Mouse (Mus musculus): Measurements from ENCODE around the gene Grik4. TPM values are rescaled to one million over a fixed set of nuclear protein-coding genes. Genes with fewer than 3 reads are reported as not detected.
A peak's percentile ranks its signal among the peaks of the same experiment; 100 is the strongest.

The Grik4 gene
- polyA plus RNA-seq, 1 experiment from 2014 or later, result 5.8 TPM

DNA sequence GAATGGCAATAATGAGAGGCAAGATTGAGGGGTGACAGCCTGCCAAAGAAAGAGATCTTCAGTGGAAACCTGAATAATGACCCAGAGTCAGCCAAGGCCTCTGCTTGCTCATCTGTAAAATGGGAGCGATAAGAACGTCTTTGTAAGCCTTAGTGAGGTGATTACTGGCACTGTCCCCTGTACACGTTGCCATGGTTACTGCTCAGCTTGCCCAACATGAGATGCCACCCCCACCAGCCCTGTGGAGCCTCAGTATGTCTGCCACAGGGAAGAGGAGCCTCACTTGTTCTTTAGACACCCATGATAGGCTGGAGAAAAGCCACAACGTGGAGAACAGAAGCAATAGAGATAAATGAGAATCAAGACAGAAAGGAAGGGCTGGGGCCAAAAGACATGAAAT, 56.4 kb downstream of the Grik4 start:
- H3K36me3 ChIP-seq (replicated peaks; ENCODE audit: control insufficient read depth, insufficient read depth), result no peaks in the 10 kb centered on the region
- no peak overlapping the region for H3K27ac ChIP-seq
- no peak for DNase-seq (ENCODE audit: low spot score)
- H3K9me3 ChIP-seq (ENCODE audit: control insufficient read depth, low read length), result no peaks in the 10 kb centered on the region
- 64% methylated on average over 4 of the region's 4 CpGs for whole genome bisulfite sequencing
- no peak for ATAC-seq (ENCODE audit: low FRiP score)
- no peak overlapping the region for H3K9ac ChIP-seq
- no peak overlapping the region for H3K4me2 ChIP-seq (replicated peaks)
- no peak overlapping the region for H3K4me3 ChIP-seq (replicated peaks; ENCODE audit: low read length)
- H3K27me3 ChIP-seq (ENCODE audit: control insufficient read depth, insufficient read depth, low read length), result no peaks in the 10 kb centered on the region
- 0 out of 2 replicates have a peak, but pooled peaks cover 13% of the 10 kb centered on the region for H3K4me1 ChIP-seq (replicated peaks; ENCODE audit: control insufficient read depth, insufficient read depth, low read length)

DNA sequence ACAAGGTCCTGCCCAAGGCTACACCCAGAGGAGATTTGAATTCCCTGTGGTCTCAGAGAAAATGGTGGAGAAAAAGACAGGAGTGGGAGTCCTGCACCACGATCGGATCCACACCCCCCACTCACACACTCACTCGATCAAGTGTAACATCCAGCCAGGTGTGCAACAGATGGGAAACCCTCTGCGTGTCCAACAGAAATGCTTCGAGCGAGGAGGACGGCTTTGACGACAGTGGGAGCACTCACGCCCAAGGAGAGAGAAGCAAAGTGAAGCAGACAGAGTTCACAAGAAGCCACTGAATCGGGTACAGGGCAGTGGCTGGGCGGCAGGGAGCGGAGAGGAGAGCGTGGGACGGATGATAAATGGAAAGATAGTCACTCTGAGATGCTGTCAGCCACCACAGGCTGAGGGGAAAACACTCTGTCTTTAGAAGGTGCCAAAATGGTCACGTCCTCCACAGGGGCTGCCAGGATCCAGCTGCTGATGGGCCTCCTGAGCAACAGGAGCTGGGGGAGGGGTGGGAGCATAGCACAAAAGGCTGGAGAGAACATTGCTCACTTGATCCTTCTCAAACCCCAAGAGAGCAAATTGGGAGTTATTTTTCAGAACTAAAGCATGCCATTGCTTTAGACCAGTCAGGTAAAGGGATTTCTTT, 58.1 kb downstream of the Grik4 start:
- Histone ChIP-seq H3K4me3 (replicated peaks; ENCODE audit: low read length) (no peak overlapping the region), H3K36me3 (replicated peaks; ENCODE audit: control insufficient read depth, insufficient read depth) (no peaks in the 10 kb centered on the region), H3K4me2 (replicated peaks) (no peak overlapping the region), H3K27ac (no peak overlapping the region), H3K9me3 (ENCODE audit: control insufficient read depth, low read length) (no peaks in the 10 kb centered on the region), H3K27me3 (ENCODE audit: control insufficient read depth, insufficient read depth, low read length) (no peaks in the 10 kb centered on the region), H3K9ac (no peak overlapping the region), H3K4me1 (replicated peaks; ENCODE audit: control insufficient read depth, insufficient read depth, low read length) (0 out of 2 replicates have a peak, but pooled peaks cover 13% of the 10 kb centered on the region)
- WGBS, result 52% methylated on average over 15 of the region's 15 CpGs
- ATAC-seq (ENCODE audit: low FRiP score) (no peak), DNase-seq (ENCODE audit: low spot score) (no peak)

DNA sequence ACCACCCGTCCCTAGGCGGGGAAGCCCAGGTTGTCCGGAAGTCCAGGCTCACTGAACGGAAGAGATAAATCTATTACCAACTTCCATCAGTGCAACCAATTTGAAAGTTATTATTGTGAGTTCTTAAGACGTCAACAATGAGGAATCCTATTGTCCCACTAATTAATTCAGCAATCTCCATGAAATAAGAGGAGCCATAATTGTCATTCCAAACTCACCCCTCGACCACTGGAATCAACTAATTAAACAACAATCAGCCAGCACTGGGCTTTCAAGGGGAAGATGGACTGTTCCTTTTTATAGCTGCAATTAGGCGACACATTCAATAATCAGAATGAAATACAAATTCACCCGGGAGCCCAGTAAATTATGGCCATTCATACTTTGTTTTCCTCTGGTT, 58.7 kb downstream of the Grik4 start:
- Histone ChIP-seq H3K4me2 (replicated peaks) (no peak overlapping the region), H3K4me3 (replicated peaks; ENCODE audit: low read length) (no peak overlapping the region), H3K4me1 (replicated peaks; ENCODE audit: control insufficient read depth, insufficient read depth, low read length) (0 out of 2 replicates have a peak, but pooled peaks cover 13% of the 10 kb centered on the region), H3K9me3 (ENCODE audit: control insufficient read depth, low read length) (no peaks in the 10 kb centered on the region), H3K27me3 (ENCODE audit: control insufficient read depth, insufficient read depth, low read length) (no peaks in the 10 kb centered on the region), H3K27ac (no peak overlapping the region), H3K9ac (no peak overlapping the region), H3K36me3 (replicated peaks; ENCODE audit: control insufficient read depth, insufficient read depth) (no peaks in the 10 kb centered on the region)
- DNase-seq (ENCODE audit: low spot score) (no peak), ATAC-seq (ENCODE audit: low FRiP score) (no peak)
- WGBS, result 45% methylated on average over 8 of the region's 8 CpGs

DNA sequence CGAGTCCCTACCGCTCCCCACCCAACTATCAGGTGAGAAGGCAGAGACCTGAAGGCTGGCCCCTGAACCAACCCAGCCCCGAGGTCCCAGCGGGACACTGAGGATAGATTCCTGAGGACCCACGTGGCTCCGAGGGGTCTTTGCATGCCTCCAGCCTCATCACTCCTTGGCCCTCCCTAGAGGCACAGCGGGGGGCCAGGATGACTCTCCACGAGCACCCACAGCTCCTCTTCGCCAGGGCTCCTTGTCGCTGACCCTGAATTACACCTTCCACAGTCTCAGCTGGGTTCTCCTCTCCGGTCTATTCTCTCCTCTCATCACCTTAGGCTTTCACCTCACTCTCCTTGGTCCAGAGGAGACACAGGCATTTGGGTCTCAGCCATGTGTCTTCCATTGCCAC, 59.2 kb downstream of the Grik4 start:
- H3K4me1 ChIP-seq (replicated peaks; ENCODE audit: control insufficient read depth, insufficient read depth, low read length), result 0 out of 2 replicates have a peak, but pooled peaks cover 13% of the 10 kb centered on the region
- H3K4me2 ChIP-seq (replicated peaks), result no peak overlapping the region
- DNase-seq (ENCODE audit: low spot score), result no peak
- no peaks in the 10 kb centered on the region for H3K9me3 ChIP-seq (ENCODE audit: control insufficient read depth, low read length)
- H3K9ac ChIP-seq, result no peak overlapping the region
- no peaks in the 10 kb centered on the region for H3K27me3 ChIP-seq (ENCODE audit: control insufficient read depth, insufficient read depth, low read length)
- no peak overlapping the region for H3K27ac ChIP-seq
- 70% methylated on average over 11 of the region's 11 CpGs for WGBS
- H3K36me3 ChIP-seq (replicated peaks; ENCODE audit: control insufficient read depth, insufficient read depth), result no peaks in the 10 kb centered on the region
- ATAC-seq (ENCODE audit: low FRiP score), result no peak
- no peak overlapping the region for H3K4me3 ChIP-seq (replicated peaks; ENCODE audit: low read length)

DNA sequence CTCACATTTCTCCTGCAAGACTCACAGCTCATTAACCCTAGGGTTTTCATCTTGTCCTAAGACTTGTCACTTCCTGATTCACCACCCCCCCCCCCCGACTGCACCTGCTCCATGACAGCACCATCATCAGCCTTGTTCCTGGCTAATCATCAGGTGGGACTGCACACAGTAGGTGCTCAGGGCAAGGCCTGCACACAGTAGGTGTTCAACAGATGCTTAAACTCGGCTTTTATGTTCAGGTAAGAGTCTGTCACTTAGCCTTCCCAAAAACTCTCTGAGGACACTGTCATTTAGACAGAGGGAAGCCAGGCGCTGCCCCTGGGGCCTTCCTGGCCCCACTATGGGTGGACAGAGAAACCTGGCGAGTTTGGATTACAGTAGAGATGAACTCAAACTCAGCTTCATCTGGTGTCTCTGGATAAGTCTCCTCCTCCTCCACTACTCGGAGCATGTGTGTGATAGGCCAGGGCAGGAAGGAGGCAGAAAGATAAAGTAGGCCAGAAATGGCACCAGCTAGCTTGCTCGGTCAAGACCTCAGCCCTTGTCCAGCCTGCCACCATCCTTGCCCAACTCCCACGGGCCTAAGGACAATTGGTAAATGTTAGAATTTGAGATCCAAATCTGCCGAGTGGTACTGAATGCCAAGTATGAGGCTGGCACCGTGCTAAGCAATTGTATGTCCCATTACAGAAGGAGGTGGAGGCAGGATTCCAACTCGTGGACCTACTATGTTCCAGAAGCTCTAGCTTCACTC, 61.1 kb downstream of the Grik4 start:
- no peak overlapping the region for H3K9ac ChIP-seq
- no peak overlapping the region for H3K4me2 ChIP-seq (replicated peaks)
- 90% methylated on average over 10 of the region's 10 CpGs for WGBS
- DNase-seq (ENCODE audit: low spot score) (no peak), ATAC-seq (ENCODE audit: low FRiP score) (no peak)
- no peak overlapping the region for H3K4me3 ChIP-seq (replicated peaks; ENCODE audit: low read length)
- H3K9me3 ChIP-seq (ENCODE audit: control insufficient read depth, low read length), result no peaks in the 10 kb centered on the region
- no peaks in the 10 kb centered on the region for H3K36me3 ChIP-seq (replicated peaks; ENCODE audit: control insufficient read depth, insufficient read depth)
- no peaks in the 10 kb centered on the region for H3K27me3 ChIP-seq (ENCODE audit: control insufficient read depth, insufficient read depth, low read length)
- peaks cover 16% of the 10 kb centered on the region; the same call in 1 of the 2 replicates for H3K4me1 ChIP-seq (replicated peaks; ENCODE audit: control insufficient read depth, insufficient read depth, low read length)
- H3K27ac ChIP-seq, result no peak overlapping the region

DNA sequence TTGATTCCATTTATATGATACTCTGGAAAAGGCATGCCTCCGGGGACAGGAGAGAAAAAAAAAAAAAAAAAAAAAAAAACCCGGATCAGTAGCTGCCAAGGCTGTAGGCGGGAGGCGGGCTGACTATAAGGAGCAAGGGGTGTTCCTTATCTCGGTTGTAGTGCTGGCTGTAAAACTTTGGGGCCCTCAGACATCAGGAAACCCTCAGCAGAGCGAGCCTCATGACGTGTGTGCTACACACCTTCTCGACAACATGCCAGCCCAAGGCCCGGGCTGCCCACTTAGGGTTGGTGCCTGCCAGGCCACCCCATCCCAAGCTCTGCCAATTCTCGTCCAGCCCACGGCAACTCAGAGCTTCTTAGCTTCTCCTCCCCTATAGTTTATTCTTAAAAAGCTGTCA, 62.0 kb downstream of the Grik4 start:
- no peaks in the 10 kb centered on the region for H3K27me3 ChIP-seq (ENCODE audit: control insufficient read depth, insufficient read depth, low read length)
- H3K27ac ChIP-seq, result no peak overlapping the region
- H3K9me3 ChIP-seq (ENCODE audit: control insufficient read depth, low read length), result no peaks in the 10 kb centered on the region
- H3K9ac ChIP-seq, result no peak overlapping the region
- ATAC-seq (ENCODE audit: low FRiP score) (no peak), DNase-seq (ENCODE audit: low spot score) (no peak)
- WGBS, result 55% methylated on average over 11 of the region's 11 CpGs
- peaks cover 21% of the 10 kb centered on the region; the same call in 1 of the 2 replicates for H3K4me1 ChIP-seq (replicated peaks; ENCODE audit: control insufficient read depth, insufficient read depth, low read length)
- no peaks in the 10 kb centered on the region for H3K36me3 ChIP-seq (replicated peaks; ENCODE audit: control insufficient read depth, insufficient read depth)
- H3K4me3 ChIP-seq (replicated peaks; ENCODE audit: low read length), result no peak overlapping the region
- no peak overlapping the region for H3K4me2 ChIP-seq (replicated peaks)

DNA sequence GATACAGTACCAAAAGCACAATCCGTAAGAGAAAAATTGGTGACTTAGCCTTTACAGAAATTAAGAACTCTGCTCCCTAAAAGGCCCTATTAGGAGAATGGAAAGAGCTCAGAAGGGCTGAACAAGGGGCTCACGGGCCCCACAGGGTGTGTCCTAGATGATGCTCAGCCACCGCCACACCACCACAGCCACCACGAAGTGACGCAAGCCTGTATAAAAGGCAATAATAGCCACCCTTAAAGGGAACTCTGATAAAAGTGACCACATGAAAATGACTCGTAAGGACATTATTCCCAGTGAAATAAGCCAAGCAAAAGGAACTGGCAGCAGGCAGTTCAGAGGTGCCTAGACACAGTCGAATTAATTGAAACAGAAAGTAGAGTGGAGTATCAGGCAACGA, 63.3 kb downstream of the Grik4 start:
- Histone ChIP-seq H3K27ac (no peak overlapping the region), H3K36me3 (replicated peaks; ENCODE audit: control insufficient read depth, insufficient read depth) (no peaks in the 10 kb centered on the region), H3K9me3 (ENCODE audit: control insufficient read depth, low read length) (no peaks in the 10 kb centered on the region), H3K4me1 (replicated peaks; ENCODE audit: control insufficient read depth, insufficient read depth, low read length) (peaks cover 14% of the 10 kb centered on the region; the same call in 1 of the 2 replicates), H3K9ac (no peak overlapping the region), H3K4me2 (replicated peaks) (no peak overlapping the region), H3K27me3 (ENCODE audit: control insufficient read depth, insufficient read depth, low read length) (no peaks in the 10 kb centered on the region), H3K4me3 (replicated peaks; ENCODE audit: low read length) (no peak overlapping the region)
- WGBS, result 70% methylated on average over 8 of the region's 8 CpGs
- DNase-seq (ENCODE audit: low spot score), result no peak
- ATAC-seq (ENCODE audit: low FRiP score), result no peak

DNA sequence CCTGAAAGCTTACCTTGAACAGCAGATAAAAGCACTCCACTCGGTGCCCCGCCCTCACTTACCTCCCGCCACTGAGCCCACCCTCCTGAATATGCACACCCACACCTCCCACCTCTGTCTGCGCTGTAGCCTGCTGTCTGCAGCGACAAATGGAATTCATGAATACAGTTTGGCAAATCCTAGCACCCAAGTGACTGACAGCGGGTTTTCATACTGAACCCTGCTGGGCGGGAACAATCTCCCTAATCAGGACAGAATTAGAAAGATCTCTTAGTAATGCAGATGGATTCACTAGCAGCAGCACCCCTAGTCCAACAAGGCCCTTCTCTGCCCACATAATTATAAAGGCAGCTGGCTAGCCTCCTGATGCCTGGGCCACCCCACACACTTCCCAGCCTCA, 65.9 kb downstream of the Grik4 start:
- no peak overlapping the region for H3K4me2 ChIP-seq (replicated peaks)
- DNase-seq (ENCODE audit: low spot score), result no peak
- no peak overlapping the region for H3K27ac ChIP-seq
- no peak overlapping the region for H3K9ac ChIP-seq
- no peaks in the 10 kb centered on the region for H3K36me3 ChIP-seq (replicated peaks; ENCODE audit: control insufficient read depth, insufficient read depth)
- H3K4me1 ChIP-seq (replicated peaks; ENCODE audit: control insufficient read depth, insufficient read depth, low read length), result peaks cover 14% of the 10 kb centered on the region; the same call in 1 of the 2 replicates
- ATAC-seq (ENCODE audit: low FRiP score), result 0 out of 2 replicates have a peak, but pooled peaks have one; percentile 24
- WGBS, result 17% methylated on average over 7 of the region's 7 CpGs
- no peaks in the 10 kb centered on the region for H3K27me3 ChIP-seq (ENCODE audit: control insufficient read depth, insufficient read depth, low read length)
- H3K4me3 ChIP-seq (replicated peaks; ENCODE audit: low read length), result no peak overlapping the region
- H3K9me3 ChIP-seq (ENCODE audit: control insufficient read depth, low read length), result no peaks in the 10 kb centered on the region

DNA sequence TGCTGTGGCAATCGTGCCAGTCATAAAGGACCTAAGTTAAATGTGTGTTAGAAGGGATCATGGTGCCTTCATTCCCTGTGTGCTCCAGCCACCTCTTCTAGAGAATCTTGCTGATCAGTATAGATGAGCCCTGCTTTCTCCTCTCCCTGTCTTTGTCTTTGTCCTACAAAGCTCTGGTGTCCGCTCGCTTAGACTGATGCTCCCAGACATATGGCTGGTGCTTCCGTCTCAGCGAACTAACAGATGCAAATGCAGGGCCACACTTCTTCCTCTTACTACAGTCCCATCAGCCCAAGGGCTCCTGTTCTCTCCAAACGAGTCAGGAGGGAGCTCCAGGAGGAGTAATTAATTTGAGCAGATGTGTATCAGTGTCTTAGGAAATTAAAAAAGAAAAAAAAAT, 71.4 kb downstream of the Grik4 start:
- Histone ChIP-seq H3K4me2 (replicated peaks) (no peak overlapping the region), H3K9ac (no peak overlapping the region), H3K4me1 (replicated peaks; ENCODE audit: control insufficient read depth, insufficient read depth, low read length) (0 out of 2 replicates have a peak, but pooled peaks cover 9% of the 10 kb centered on the region), H3K36me3 (replicated peaks; ENCODE audit: control insufficient read depth, insufficient read depth) (no peaks in the 10 kb centered on the region), H3K27me3 (ENCODE audit: control insufficient read depth, insufficient read depth, low read length) (no peaks in the 10 kb centered on the region), H3K9me3 (ENCODE audit: control insufficient read depth, low read length) (no peaks in the 10 kb centered on the region), H3K4me3 (replicated peaks; ENCODE audit: low read length) (no peak overlapping the region), H3K27ac (no peak overlapping the region)
- ATAC-seq (ENCODE audit: low FRiP score), result no peak
- 47% methylated on average over 6 of the region's 6 CpGs for WGBS
- DNase-seq (ENCODE audit: low spot score), result no peak
